ENCODE assay signal across 8 mouse cellular contexts in the genomic region with DNA sequence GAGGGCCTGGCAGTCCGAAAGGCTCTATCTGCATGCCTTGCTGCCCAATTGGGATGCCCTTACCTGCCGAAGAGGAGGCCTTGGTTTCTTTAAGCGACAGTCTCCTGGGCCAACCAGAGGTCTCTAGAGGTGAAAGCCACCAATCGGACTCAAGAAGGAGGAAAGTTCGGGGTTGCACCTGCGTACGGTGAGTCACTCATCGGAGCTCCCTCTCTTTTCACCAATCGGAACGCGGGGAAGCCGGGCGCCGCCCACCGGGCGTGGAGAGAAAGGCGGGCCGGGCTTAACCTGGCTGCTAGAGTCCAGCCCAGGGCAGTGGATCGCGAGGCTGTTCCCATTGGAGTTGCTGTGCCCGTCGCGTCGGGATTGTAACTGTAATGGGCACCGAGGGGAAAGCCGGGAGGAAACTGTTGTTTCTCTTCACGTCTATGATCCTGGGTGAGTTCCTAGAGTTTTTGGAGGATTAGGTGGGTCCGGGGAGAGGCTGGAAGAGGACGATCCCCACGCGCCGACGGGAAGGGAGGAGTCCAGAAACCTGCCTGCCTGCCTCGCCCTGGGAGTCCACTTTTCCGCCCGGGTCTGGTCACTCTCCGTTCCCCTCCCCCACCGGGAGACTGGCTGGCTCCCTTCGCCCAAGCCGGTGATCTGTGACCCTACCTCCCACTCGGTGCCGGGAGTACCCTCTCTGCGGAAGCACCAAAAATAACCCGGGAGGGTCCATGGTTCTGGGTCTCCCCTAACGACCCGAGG. TPM values are rescaled to one million over a fixed set of nuclear protein-coding genes. Genes with fewer than 3 reads are reported as not detected.
DNase-seq lines count a peak whose midpoint lies in the region; ATAC-seq lines count a peak whose summit lies in the region.

A gene (plus strand): TSS at position 272 of the 750 bp plus-strand sequence.

- H3K9me3 ChIP-seq in embryonic facial prominence, embryonic 13.5 days, result no peaks in the 10 kb centered on the region
- H3K9me3 ChIP-seq in heart, embryonic 10.5 days, result no peaks in the 10 kb centered on the region

- peak within 1 kb of the TSS; percentile 73 for H3K27ac ChIP-seq in embryonic facial prominence, embryonic 13.5 days
- peak within 1 kb of the TSS; percentile 89 for H3K27ac ChIP-seq in heart, embryonic 10.5 days

- H3K36me3 ChIP-seq in embryonic facial prominence, embryonic 13.5 days, result no peaks in the 10 kb centered on the region
- H3K36me3 ChIP-seq in heart, embryonic 10.5 days, result no peaks in the 10 kb centered on the region

- peak; percentile 36 to 56 for DNase-seq in CD8-positive naive resting alpha-beta T cell, adult 2 months (ENCODE audit: low read depth in 2 of 2, low spot score in 2 of 2)
- peak; percentile 95 for DNase-seq in adrenal gland, postnatal 36 days
- peak; percentile 95 for DNase-seq in heart, embryonic 10.5 days (ENCODE audit: low spot score)
- peak; percentile 99 for DNase-seq in kidney, adult 9 months
- DNase-seq in lung, postnatal 10 days, result peak; percentile 94
- peak; percentile 80 for DNase-seq in ovary, postnatal 10 days (ENCODE audit: low spot score)
- peak; percentile 88 for DNase-seq in urinary bladder, adult 2 months (ENCODE audit: low spot score)

- H3K4me1 ChIP-seq in embryonic facial prominence, embryonic 13.5 days, result peaks cover 16% of the 10 kb centered on the region; the same call in 1 of the 2 replicates
- peaks cover 54% of the 10 kb centered on the region for H3K4me1 ChIP-seq in heart, embryonic 10.5 days

- peak; percentile 71 for ATAC-seq in embryonic facial prominence, embryonic 13.5 days (ENCODE audit: insufficient number of reproducible peaks, insufficient read depth, low FRiP score, low TSS enrichment, low read depth)

- H3K27me3 ChIP-seq in embryonic facial prominence, embryonic 13.5 days, result peaks cover 44% of the 10 kb centered on the region
- H3K27me3 ChIP-seq in heart, embryonic 10.5 days (ENCODE audit: insufficient read depth, poor library complexity, severe bottlenecking), result no peaks in the 10 kb centered on the region

- H3K9ac ChIP-seq in embryonic facial prominence, embryonic 13.5 days, result peak within 1 kb of the TSS; percentile 56

- peak within 1 kb of the TSS; percentile 42 for H3K4me3 ChIP-seq in embryonic facial prominence, embryonic 13.5 days
- H3K4me3 ChIP-seq in heart, embryonic 10.5 days, result peak within 1 kb of the TSS; percentile 80

- peak within 1 kb of the TSS; percentile 61 for H3K4me2 ChIP-seq in embryonic facial prominence, embryonic 13.5 days

- WGBS in embryonic facial prominence, embryonic 13.5 days, result 1% methylated on average over 46 of the region's 46 CpGs
- WGBS in heart, embryonic 10.5 days, result 1% methylated on average over 46 of the region's 46 CpGs

RNA-seq across cellular contexts. Expression of the gene that starts here (rescaled TPM):
- 10 to 100 TPM; 39.7 to 51.0 TPM for total RNA-seq in adrenal gland, postnatal 36 days (2021)
- 39.2 TPM in 2 replicates for polyA plus RNA-seq in embryonic facial prominence, embryonic 13.5 days (2015; fragmentation: Nextera tagmentation; extraction: Ambion mirVana)
- 76.9 and 78.6 TPM in 2 replicates for polyA plus RNA-seq in heart, embryonic 10.5 days (2016; fragmentation: Nextera tagmentation; extraction: Ambion mirVana)
- 76.3 and 79.2 TPM in 2 replicates for polyA plus RNA-seq in urinary bladder, adult 2 months (2012; rRNA removed)

Comparison
In these comparisons a context has a peak if more than half of its experiments do, and no peak if none do; other contexts are left out.
1. Peak in every context shown above with its lines: DNase-seq, ATAC-seq, H3K4me3 ChIP-seq and H3K27ac ChIP-seq.
2. DNase-seq: peak in every context shown above with its lines; median percentile 99 in kidney, adult 9 months; 95 in adrenal gland, postnatal 36 days; 95 in heart, embryonic 10.5 days; 94 in lung, postnatal 10 days; 88 in urinary bladder, adult 2 months; 80 in ovary, postnatal 10 days; 46 in CD8-positive naive resting alpha-beta T cell, adult 2 months.